Mouse (Mus musculus): Measurements from ENCODE around the gene Slc39a2. TPM values are rescaled to one million over a fixed set of nuclear protein-coding genes. Genes with fewer than 3 reads are reported as not detected.

Slc39a2 gene
- polyA plus RNA-seq, 1 experiment from 2014 or later: 0.29 TPM

DNA sequence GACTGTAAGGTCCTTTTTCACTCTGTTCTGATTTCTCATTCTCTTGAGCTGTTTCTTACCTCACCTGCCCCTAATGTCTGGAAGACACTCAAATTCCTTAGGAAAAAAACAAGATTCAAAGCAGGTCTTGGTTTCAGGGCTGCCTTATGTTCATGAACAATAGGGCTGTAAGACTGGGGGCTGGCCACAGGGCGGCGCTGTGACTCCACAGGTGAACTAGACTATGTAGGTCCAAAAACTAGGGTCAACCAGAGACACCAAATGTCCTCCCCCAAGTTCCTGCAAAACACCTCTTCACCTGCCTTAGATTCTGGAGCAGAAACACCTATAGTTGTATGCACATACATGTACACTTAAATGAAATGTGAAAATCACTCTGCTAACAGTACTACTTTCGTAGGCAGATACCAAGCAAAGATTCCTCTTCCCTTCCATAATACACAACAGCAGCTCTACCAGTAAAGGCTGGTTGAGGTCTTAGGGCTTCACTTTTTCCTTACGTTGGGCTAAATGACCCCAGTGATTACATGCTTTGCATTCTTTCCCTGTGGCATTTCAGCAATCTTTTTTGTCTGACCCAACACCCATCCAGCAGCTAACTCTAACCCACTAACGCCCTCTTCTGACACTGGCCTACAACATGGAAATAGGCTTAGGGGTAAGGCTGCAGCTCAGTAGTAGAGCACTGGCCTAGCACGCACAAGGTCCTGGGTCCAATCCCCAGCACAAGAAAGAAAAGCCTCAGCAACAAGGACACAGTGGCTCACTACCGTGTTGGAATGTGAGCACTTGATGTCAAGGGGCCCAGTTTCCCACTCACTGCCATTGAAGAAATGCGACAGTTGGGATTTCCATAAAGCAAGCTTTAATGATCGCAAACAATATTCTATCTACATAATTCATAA is 10.4 kb downstream of the Slc39a2 start:
- Histone ChIP-seq H3K4me2 (no peak overlapping the region), H3K9ac (no peak overlapping the region), H3K4me3 (no peak overlapping the region), H3K4me1 (replicated peaks) (peaks cover 19% of the 10 kb centered on the region), H3K9me3 (replicated peaks) (no peaks in the 10 kb centered on the region), H3K27me3 (no peaks in the 10 kb centered on the region), H3K36me3 (peaks cover 29% of the 10 kb centered on the region), H3K27ac (peak overlapping the region; percentile 34; the same call in 1 of the 2 replicates)
- no peak for ATAC-seq (replicated peaks; ENCODE audit: insufficient number of reproducible peaks, insufficient read depth, low FRiP score, low read depth)
- WGBS: 43% methylated on average over 9 of the region's 9 CpGs

DNA sequence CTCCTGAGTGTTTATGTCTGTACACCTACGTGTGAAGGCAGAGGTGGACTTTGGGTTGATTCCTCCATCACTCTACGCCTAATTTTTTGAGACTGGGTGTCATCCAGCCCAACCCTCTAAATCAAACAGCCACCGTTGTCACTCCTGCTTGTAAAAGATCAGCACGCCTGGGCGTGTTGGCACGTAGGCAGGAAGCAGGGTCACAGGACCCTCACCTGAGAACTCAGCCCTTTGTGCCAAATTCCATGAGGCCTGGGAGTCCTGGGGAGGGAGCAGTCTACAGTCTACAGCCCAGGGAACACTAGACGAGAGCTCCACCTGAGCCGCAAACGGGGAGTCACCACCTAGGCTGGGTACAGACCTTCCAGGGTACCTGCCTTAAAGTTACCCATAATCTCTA is 11.1 kb downstream of the Slc39a2 start:
- Histone ChIP-seq H3K4me3 (no peak overlapping the region), H3K4me1 (replicated peaks) (peaks cover 19% of the 10 kb centered on the region), H3K9ac (no peak overlapping the region), H3K9me3 (replicated peaks) (no peaks in the 10 kb centered on the region), H3K36me3 (peaks cover 35% of the 10 kb centered on the region), H3K27ac (no peak overlapping the region), H3K27me3 (no peaks in the 10 kb centered on the region), H3K4me2 (no peak overlapping the region)
- 86% methylated on average over 9 of the region's 9 CpGs for WGBS
- no peak for ATAC-seq (replicated peaks; ENCODE audit: insufficient number of reproducible peaks, insufficient read depth, low FRiP score, low read depth)

DNA sequence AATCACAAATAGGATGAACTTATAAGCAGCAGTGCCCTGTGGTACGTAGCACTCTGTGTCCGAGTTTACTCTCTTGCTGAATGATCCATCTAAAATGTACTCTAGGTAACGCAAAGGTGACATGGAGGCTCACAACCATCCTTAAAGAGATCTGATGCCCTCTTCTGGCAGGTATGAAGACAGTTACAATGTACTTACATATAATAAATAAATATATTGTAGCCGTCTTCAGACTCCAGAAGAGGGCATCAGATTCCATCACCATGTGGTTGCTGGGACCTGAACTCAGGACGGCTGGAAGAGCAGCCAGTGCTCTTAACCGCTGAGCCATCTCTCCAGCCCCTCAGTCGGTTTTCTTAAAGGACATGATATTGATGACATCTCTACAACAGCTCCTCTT is 12.0 kb downstream of the Slc39a2 start:
- no peak for ATAC-seq (replicated peaks; ENCODE audit: insufficient number of reproducible peaks, insufficient read depth, low FRiP score, low read depth)
- H3K27ac ChIP-seq: no peak overlapping the region
- no peaks in the 10 kb centered on the region for H3K27me3 ChIP-seq
- H3K9me3 ChIP-seq (replicated peaks): no peaks in the 10 kb centered on the region
- H3K9ac ChIP-seq: no peak overlapping the region
- H3K4me3 ChIP-seq: no peak overlapping the region
- no peak overlapping the region for H3K4me2 ChIP-seq
- peaks cover 39% of the 10 kb centered on the region for H3K36me3 ChIP-seq
- 66% methylated on average over 7 of the region's 7 CpGs for WGBS
- peaks cover 19% of the 10 kb centered on the region for H3K4me1 ChIP-seq (replicated peaks)

DNA sequence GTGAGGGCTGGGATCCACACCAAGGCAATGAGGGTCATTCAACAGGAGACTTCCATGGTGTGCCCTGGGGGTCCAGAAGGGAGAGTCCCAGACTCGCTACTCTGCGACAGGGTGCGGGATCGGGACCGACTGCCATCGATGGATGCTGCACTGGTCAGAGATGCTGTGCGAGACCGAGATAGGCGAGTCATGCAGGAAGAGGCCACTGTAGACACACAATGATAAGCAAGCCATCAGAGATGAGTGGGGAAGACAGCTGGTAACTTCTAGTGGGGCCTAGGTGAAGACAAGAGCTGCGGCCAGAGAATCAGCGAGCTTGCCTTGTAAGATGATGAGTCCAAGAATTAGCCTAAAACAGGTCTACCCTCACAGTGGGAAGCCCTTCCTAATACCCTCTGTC is 13.4 kb downstream of the Slc39a2 start:
- 80% methylated on average over 11 of the region's 11 CpGs for WGBS

DNA sequence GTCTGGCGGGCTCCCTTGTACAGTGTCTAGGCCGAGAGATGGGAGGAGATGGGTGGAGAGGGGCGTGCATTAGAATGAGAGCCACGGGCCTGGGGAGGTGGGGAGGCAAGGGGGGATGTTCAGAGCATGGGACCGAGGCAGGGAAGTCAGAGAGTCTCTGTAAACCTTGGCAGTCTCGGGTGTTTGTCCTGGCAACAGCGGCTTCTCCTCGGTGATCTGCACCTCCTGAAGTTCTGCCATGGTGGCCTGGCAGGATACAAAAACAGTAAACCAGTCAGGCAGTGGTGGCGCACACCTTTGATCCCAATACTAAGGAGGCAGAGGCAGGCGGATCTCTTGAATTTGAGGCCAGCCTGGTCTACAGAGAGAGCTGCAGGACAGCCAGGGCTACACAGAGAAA is 18.6 kb downstream of the Slc39a2 start:
- no peak overlapping the region for H3K9ac ChIP-seq
- 86% methylated on average over 10 of the region's 10 CpGs for whole genome bisulfite sequencing
- H3K36me3 ChIP-seq: peaks cover 36% of the 10 kb centered on the region
- no peaks in the 10 kb centered on the region for H3K9me3 ChIP-seq (replicated peaks)
- peak overlapping the region; percentile 66 for H3K4me3 ChIP-seq
- H3K27ac ChIP-seq: no peak overlapping the region
- peaks cover 29% of the 10 kb centered on the region for H3K4me1 ChIP-seq (replicated peaks)
- peak overlapping the region; percentile 92 for H3K4me2 ChIP-seq
- no peaks in the 10 kb centered on the region for H3K27me3 ChIP-seq
- ATAC-seq (replicated peaks; ENCODE audit: insufficient number of reproducible peaks, insufficient read depth, low FRiP score, low read depth): no peak

More for the DNA sequence above, 13.4 kb downstream of the Slc39a2 start:
- Histone ChIP-seq H3K4me3 (no peak overlapping the region), H3K4me1 (replicated peaks) (peaks cover 19% of the 10 kb centered on the region), H3K9me3 (replicated peaks) (no peaks in the 10 kb centered on the region), H3K36me3 (peaks cover 52% of the 10 kb centered on the region), H3K27me3 (no peaks in the 10 kb centered on the region), H3K4me2 (no peak overlapping the region), H3K27ac (no peak overlapping the region), H3K9ac (no peak overlapping the region)
- ATAC-seq (replicated peaks; ENCODE audit: insufficient number of reproducible peaks, insufficient read depth, low FRiP score, low read depth): no peak

DNA sequence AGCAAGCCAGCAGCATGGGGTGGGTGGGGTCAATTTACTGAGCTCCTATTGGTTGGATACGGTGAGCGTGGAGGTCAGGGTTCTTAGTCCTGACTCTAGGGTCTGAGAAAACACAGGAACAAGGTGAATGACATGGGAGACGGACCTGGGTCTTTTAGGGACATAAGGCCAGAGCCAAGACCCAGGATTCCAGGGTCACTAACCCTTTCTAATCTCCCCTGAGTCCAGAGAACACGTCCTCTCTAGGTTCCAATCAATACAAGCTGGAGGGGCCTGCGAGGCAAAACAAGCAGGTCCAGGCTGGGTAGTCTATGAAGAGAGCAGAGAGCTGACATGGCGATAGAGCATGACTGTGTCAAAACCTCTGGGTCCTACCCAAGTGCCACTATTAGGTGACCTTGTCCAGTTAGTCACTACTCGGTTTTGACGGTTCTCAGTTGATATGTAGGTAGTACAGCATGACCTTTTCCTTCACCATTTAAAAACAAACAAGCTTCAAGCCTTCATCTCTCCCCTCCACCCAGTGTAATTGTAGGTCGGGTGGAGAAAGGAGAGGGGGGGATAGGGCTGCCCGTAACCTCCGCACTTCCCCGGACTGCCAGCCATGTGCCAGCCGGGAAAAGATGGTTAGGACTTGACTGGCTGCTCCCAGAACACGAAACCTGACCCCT is 19.8 kb downstream of the Slc39a2 start:
- peak overlapping the region; percentile 74 for H3K9ac ChIP-seq
- peak overlapping the region; percentile 92 for H3K4me2 ChIP-seq
- peak overlapping the region; percentile 66 for H3K4me3 ChIP-seq
- no peak for ATAC-seq (replicated peaks; ENCODE audit: insufficient number of reproducible peaks, insufficient read depth, low FRiP score, low read depth)
- H3K9me3 ChIP-seq (replicated peaks): no peaks in the 10 kb centered on the region
- H3K27me3 ChIP-seq: no peaks in the 10 kb centered on the region
- WGBS: 10% methylated on average over 14 of the region's 14 CpGs
- H3K27ac ChIP-seq: peak overlapping the region; percentile 95
- H3K4me1 ChIP-seq (replicated peaks): peaks cover 23% of the 10 kb centered on the region
- peaks cover 27% of the 10 kb centered on the region for H3K36me3 ChIP-seq

DNA sequence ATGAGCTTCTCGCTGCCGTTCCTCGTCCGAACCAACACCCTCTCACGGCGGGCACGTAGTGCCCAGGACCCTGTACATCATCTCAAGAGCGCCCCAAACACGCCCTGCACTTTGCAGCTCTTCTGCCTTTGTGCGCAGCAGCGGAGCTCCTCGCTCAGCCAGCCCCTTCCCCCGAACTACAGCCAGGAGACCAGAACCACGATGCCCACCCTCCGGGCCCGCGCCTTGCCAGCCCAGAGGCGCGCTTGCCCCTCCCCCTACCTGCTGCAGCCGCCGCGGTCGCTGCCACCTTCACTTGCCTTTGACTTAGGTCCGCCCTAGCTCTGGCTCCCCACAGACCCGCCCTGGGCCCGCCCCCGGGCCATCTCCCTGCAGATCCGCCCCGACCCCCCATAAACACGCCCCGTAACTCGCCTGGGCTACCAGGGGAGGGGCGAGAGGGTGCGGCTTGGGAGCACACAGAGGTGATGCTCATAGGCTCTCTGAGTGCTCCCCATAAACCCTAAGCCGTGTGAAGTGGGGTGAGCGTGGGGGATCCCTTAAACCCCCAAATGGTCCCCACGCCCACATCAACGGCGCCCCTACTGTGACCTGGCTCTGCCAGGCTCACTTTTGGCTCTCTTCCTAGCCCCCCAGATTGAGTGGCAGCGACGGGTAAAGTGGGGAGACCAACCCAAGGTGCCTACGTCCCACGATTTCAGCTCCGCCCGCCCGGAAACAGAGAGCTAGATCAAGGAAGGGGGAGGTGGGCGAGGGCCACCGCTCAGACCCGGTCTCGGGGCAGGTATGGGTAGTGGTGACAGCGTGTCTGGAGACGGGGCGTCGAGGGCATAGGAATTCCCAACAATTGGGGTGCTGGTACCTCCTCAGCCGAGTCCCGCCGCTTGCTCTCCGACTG is 20.6 kb downstream of the Slc39a2 start:
- ATAC-seq (replicated peaks; ENCODE audit: insufficient number of reproducible peaks, insufficient read depth, low FRiP score, low read depth): peak; percentile 89
- Histone ChIP-seq H3K9ac (peak overlapping the region; percentile 74), H3K27me3 (no peaks in the 10 kb centered on the region), H3K36me3 (peaks cover 22% of the 10 kb centered on the region), H3K4me1 (replicated peaks) (peaks cover 21% of the 10 kb centered on the region), H3K9me3 (replicated peaks) (no peaks in the 10 kb centered on the region), H3K4me3 (peak overlapping the region; percentile 66), H3K4me2 (peak overlapping the region; percentile 92), H3K27ac (peak overlapping the region; percentile 95)
- under 1% methylated on average over 58 of the region's 58 CpGs for WGBS

DNA sequence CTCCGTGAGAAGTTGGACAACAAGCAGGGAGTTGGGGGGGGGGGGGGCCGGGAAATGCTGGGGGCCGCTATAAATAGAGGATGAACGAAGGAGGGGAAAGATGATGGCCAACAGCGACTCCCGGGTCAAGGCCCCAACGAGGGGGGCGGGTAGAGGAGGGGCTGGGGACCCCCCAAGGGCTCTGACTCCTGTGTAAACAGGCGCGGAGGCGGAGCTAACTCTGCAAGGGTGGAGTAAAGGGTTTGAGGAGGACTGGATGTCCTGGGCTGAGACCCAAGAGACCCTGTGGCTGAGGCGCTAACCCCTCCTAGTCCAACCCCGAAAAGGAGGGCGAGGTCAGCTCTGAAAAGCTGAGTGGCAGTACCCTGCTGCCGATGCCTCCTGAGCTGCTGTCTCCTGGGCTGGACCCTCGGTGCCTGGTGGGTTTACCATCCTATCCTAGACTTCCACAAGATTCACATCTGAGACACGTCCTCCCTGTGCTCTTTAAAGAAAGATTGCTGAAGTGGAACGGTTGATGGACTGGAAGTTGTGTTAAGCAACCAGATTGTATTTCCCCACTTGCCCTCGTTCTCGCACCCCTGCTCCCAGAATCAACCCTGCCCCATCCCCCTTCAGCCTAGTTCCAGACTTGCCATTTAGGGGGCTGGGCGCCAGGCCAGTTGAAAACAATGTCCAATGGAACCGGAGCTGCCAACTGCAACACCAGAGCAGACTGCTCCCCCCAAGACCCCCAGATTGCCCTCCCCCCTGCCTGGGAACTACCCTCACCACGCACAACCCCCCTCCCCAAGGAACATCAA is 21.5 kb downstream of the Slc39a2 start, which contains the start of gene Ndrg2:
Ndrg2 (minus strand) TSS at position 199 of the 803 bp plus-strand sequence.
- H3K4me3 ChIP-seq: peak within 1 kb of the TSS; percentile 66
- no peaks in the 10 kb centered on the region for H3K27me3 ChIP-seq
- peak; percentile 75 for ATAC-seq (replicated peaks; ENCODE audit: insufficient number of reproducible peaks, insufficient read depth, low FRiP score, low read depth)
- H3K36me3 ChIP-seq: peaks cover 15% of the 10 kb centered on the region; the same call in 1 of the 2 replicates
- peak within 1 kb of the TSS; percentile 74 for H3K9ac ChIP-seq
- H3K9me3 ChIP-seq (replicated peaks): no peaks in the 10 kb centered on the region
- peak within 1 kb of the TSS; percentile 95 for H3K27ac ChIP-seq
- H3K4me1 ChIP-seq (replicated peaks): peaks cover 21% of the 10 kb centered on the region
- peak within 1 kb of the TSS; percentile 92 for H3K4me2 ChIP-seq
- WGBS: 5% methylated on average over 21 of the region's 23 CpGs

DNA sequence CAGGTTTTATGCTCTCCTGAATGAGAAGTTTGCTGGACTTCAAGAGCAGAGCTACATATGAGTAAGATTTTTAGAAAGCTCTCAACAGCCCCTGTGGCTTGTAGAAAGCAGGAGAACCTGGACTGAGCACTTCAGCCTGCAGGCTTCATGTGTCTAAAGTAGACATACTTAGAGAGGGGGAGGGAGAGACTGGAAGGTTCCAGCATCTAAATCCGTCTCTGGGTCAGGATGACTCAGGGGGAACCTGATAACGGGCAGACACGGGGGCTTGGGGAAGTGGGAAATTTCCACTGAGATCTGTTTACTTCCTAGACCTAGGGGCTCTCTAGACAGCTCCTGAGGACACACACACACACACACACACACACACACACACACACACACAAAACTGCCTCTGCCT is 22.3 kb downstream of the Slc39a2 start:
- H3K9ac ChIP-seq: no peak overlapping the region
- H3K27me3 ChIP-seq: no peaks in the 10 kb centered on the region
- peak; percentile 15; the same call in 1 of the 2 replicates for ATAC-seq (replicated peaks; ENCODE audit: insufficient number of reproducible peaks, insufficient read depth, low FRiP score, low read depth)
- peak overlapping the region; percentile 92; the same call in 1 of the 2 replicates for H3K4me2 ChIP-seq
- peak overlapping the region; percentile 95 for H3K27ac ChIP-seq
- H3K9me3 ChIP-seq (replicated peaks): no peaks in the 10 kb centered on the region
- 18% methylated on average over 3 of the region's 3 CpGs for WGBS
- peaks cover 10% of the 10 kb centered on the region; the same call in 1 of the 2 replicates for H3K36me3 ChIP-seq
- no peak overlapping the region for H3K4me3 ChIP-seq
- peaks cover 21% of the 10 kb centered on the region for H3K4me1 ChIP-seq (replicated peaks)

DNA sequence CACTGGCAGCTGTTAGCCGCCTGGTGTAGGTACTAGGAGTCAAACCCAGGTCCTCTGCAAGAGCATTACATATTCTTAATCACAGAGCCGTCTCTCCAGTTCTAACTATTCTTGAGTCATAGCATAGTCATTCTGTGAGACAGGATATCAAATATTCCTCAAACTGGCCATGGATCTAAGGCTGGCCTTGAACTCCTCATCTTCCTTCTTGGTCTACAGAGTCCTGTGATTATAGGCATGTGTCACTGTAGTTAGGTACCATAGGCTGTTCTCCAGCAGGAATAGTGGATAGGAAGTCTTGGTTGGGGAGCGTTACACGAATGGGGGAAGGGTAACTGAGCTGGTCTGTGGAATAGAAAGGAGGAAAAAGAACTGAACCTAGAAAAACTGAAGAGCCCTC is 23.9 kb downstream of the Slc39a2 start:
- Histone ChIP-seq H3K9ac (no peak overlapping the region), H3K27me3 (no peaks in the 10 kb centered on the region), H3K4me3 (no peak overlapping the region), H3K4me2 (no peak overlapping the region), H3K4me1 (replicated peaks) (peaks cover 24% of the 10 kb centered on the region), H3K27ac (no peak overlapping the region), H3K36me3 (no peaks in the 10 kb centered on the region), H3K9me3 (replicated peaks) (no peaks in the 10 kb centered on the region)
- ATAC-seq (replicated peaks; ENCODE audit: insufficient number of reproducible peaks, insufficient read depth, low FRiP score, low read depth): no peak
- WGBS: 76% methylated on average over 4 of the region's 4 CpGs

Measured in heart, embryonic 15.5 days (tissue).